Mouse (Mus musculus) stomach, embryonic 16.5 days (tissue): ENCODE measurements around the gene Lrrc8c. TPM values are rescaled to one million over a fixed set of nuclear protein-coding genes. Genes with fewer than 3 reads are reported as not detected.

Experiments used
- ATAC-seq: fragments of 200-750 bp; cut with Nextera tagmentation; 2 replicates; pipeline ENCODE4 v1.8.0; 2017; ENCODE audit warnings: moderate number of reproducible peaks, moderate TSS enrichment; ENCODE audit not compliant: insufficient read depth, low FRiP score
- H3K27ac ChIP-seq: fragments of 300-500 bp; sonication (generic); 2 replicates; pipeline ENCODE4 v1.5.1; 2014; ENCODE audit warnings: low read length
- H3K27me3 ChIP-seq: fragments of 300-500 bp; sonication (generic); 2 replicates; pipeline ENCODE4 v1.6.1; 2014; ENCODE audit warnings: low read length, control low read depth, mixed read lengths; ENCODE audit not compliant: control insufficient read depth, insufficient read depth
- H3K36me3 ChIP-seq: fragments of 300-500 bp; sonication (generic); 2 replicates; pipeline ENCODE4 v1.6.1; 2014; ENCODE audit warnings: low read length; ENCODE audit not compliant: control insufficient read depth, insufficient read depth
- H3K4me1 ChIP-seq: fragments of 300-500 bp; sonication (generic); 2 replicates; pipeline ENCODE4 v1.6.1; 2014; ENCODE audit warnings: low read length, control low read depth, mixed read lengths; ENCODE audit not compliant: control insufficient read depth, insufficient read depth
- H3K4me2 ChIP-seq: fragments of 300-500 bp; sonication (generic); 2 replicates; pipeline ENCODE4 v1.6.1; 2014; ENCODE audit warnings: low read depth, low read length, mixed read lengths
- H3K4me3 ChIP-seq: fragments of 300-500 bp; sonication (generic); replicated peaks from 2 replicates; pipeline ENCODE4 v1.5.1; 2014; ENCODE audit warnings: mild to moderate bottlenecking, low read length
- H3K9ac ChIP-seq: fragments of 300-500 bp; sonication (generic); 2 replicates; pipeline ENCODE4 v1.6.1; 2014; ENCODE audit warnings: low read length
- H3K9me3 ChIP-seq: fragments of 300-500 bp; sonication (generic); replicated peaks from 2 replicates; pipeline ENCODE4 v1.6.1; 2016; ENCODE audit warnings: low read length, control low read depth; ENCODE audit not compliant: control insufficient read depth
- WGBS: fragments of 180-500 bp; shearing (Covaris S2); extraction: QIAGEN DNeasy Blood & Tissue Kit; methylation state at CpG from one replicate; pipeline ENCODE4 v1.1.7; 2014; 5-methylcytosine and 5-hydroxymethylcytosine counted together
- polyA plus RNA-seq: library from polyadenylated mRNA; unstranded; fragments of >200 nt; fragmentation: Nextera tagmentation; extraction: Ambion mirVana; gene quantifications from 2 replicates; pipeline ENCODE4 v1.2.1, GENCODE M21; 2015

Lrrc8c gene
- polyA plus RNA-seq, 1 experiment from 2014 or later = 14.8 TPM

- H3K4me2 ChIP-seq = no peak overlapping the region
- 67% methylated on average over 9 of the region's 9 CpGs for WGBS
- peaks cover 2% of the 10 kb centered on the region; the same call in 1 of the 2 replicates for H3K4me1 ChIP-seq
- H3K36me3 ChIP-seq = no peaks in the 10 kb centered on the region
- no peak overlapping the region for H3K27ac ChIP-seq
- H3K27me3 ChIP-seq = no peaks in the 10 kb centered on the region
- H3K4me3 ChIP-seq = no peak overlapping the region
- ATAC-seq = no peak
- H3K9ac ChIP-seq = no peak overlapping the region
- no peaks in the 10 kb centered on the region for H3K9me3 ChIP-seq
Observed at GRCm38 (mm10) chr5:105598866-105599265, 79.7 kb downstream of the Lrrc8c start.

- Histone ChIP-seq H3K9me3 (no peaks in the 10 kb centered on the region), H3K4me3 (no peak overlapping the region), H3K27me3 (no peaks in the 10 kb centered on the region), H3K27ac (no peak overlapping the region), H3K4me2 (no peak overlapping the region), H3K4me1 (peaks cover 2% of the 10 kb centered on the region; the same call in 1 of the 2 replicates), H3K9ac (no peak overlapping the region), H3K36me3 (no peaks in the 10 kb centered on the region)
- ATAC-seq = no peak
- 61% methylated on average over 4 of the region's 4 CpGs for WGBS
Observed at GRCm38 (mm10) chr5:105599315-105599714, 80.1 kb downstream of the Lrrc8c start.

GRCm38 (mm10) chr5:105600998-105601397, 81.8 kb downstream of the Lrrc8c start:
- WGBS = 82% methylated on average over 4 of the region's 5 CpGs
- H3K9ac ChIP-seq = no peak overlapping the region
- H3K4me3 ChIP-seq = no peak overlapping the region
- H3K27me3 ChIP-seq = no peaks in the 10 kb centered on the region
- no peak overlapping the region for H3K27ac ChIP-seq
- no peak for ATAC-seq
- H3K9me3 ChIP-seq = no peaks in the 10 kb centered on the region
- H3K4me1 ChIP-seq = peaks cover 2% of the 10 kb centered on the region; the same call in 1 of the 2 replicates
- H3K36me3 ChIP-seq = no peaks in the 10 kb centered on the region
- H3K4me2 ChIP-seq = no peak overlapping the region

DNA sequence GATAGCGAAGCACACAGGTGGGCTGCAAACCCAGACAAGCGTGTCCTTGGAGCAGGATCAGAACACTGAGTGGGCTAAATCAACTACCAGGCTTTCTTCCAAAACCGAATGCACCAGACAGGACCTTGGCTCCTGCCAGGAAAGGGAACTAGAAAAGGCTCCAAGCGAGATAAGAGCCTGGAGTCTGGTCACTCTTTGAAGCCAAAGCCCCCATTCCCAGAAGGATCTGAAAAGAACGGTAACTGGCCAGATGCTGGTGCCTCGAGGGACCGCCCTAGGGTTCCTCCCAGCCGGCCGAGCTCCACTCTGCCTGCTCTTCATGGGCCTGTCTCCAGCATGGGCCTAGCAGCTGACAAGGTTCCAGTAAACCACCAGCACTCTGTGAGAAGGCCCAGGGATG, 83.4 kb downstream of the Lrrc8c start:
- no peak for ATAC-seq
- no peaks in the 10 kb centered on the region for H3K9me3 ChIP-seq
- 66% methylated on average over 9 of the region's 9 CpGs for WGBS
- peaks cover 2% of the 10 kb centered on the region; the same call in 1 of the 2 replicates for H3K4me1 ChIP-seq
- H3K4me3 ChIP-seq = no peak overlapping the region
- no peak overlapping the region for H3K4me2 ChIP-seq
- H3K27me3 ChIP-seq = no peaks in the 10 kb centered on the region
- H3K9ac ChIP-seq = no peak overlapping the region
- H3K36me3 ChIP-seq = 0 out of 2 replicates have a peak, but pooled peaks cover 10% of the 10 kb centered on the region
- no peak overlapping the region for H3K27ac ChIP-seq

GRCm38 (mm10) chr5:105605736-105606135, 86.5 kb downstream of the Lrrc8c start:
- Histone ChIP-seq H3K4me3 (no peak overlapping the region), H3K4me2 (no peak overlapping the region), H3K27me3 (no peaks in the 10 kb centered on the region), H3K4me1 (no peaks in the 10 kb centered on the region), H3K27ac (no peak overlapping the region), H3K36me3 (0 out of 2 replicates have a peak, but pooled peaks cover 14% of the 10 kb centered on the region), H3K9me3 (no peaks in the 10 kb centered on the region), H3K9ac (no peak overlapping the region)
- 82% methylated on average over 9 of the region's 9 CpGs for WGBS
- no peak for ATAC-seq

- Histone ChIP-seq H3K27ac (peak overlapping the region; percentile 30; the same call in 1 of the 2 replicates), H3K4me1 (no peaks in the 10 kb centered on the region), H3K9me3 (no peaks in the 10 kb centered on the region), H3K27me3 (no peaks in the 10 kb centered on the region), H3K4me2 (no peak overlapping the region), H3K4me3 (no peak overlapping the region), H3K9ac (no peak overlapping the region), H3K36me3 (0 out of 2 replicates have a peak, but pooled peaks cover 14% of the 10 kb centered on the region)
- 69% methylated on average over 12 of the region's 12 CpGs for WGBS
- ATAC-seq = peak; percentile 68
Observed at GRCm38 (mm10) chr5:105609683-105610082, 90.5 kb downstream of the Lrrc8c start.

DNA sequence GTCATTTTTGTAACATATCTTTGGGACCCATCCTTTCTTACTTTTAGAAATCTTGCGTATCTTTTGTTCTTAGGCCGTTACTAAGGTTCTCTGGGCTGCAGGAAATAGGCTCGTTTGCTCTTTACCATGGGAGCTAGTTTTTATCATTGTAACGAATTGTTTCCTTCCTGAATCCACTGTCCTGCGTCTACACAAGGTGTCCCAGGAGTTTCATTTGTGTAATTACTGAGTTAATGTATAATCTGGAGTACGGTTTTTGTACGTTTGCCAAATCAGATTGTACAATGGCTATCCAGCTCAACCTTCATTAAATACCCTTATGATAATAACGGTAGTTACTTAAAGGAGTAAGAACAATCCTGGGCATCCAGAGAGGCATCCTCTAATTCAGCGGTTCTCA, 93.8 kb downstream of the Lrrc8c start:
- no peak overlapping the region for H3K27ac ChIP-seq
- no peaks in the 10 kb centered on the region for H3K9me3 ChIP-seq
- H3K9ac ChIP-seq = no peak overlapping the region
- WGBS = 59% methylated on average over 9 of the region's 9 CpGs
- H3K4me3 ChIP-seq = no peak overlapping the region
- no peaks in the 10 kb centered on the region for H3K4me1 ChIP-seq
- no peak overlapping the region for H3K4me2 ChIP-seq
- no peak for ATAC-seq
- 0 out of 2 replicates have a peak, but pooled peaks cover under 1% of the 10 kb centered on the region for H3K36me3 ChIP-seq
- H3K27me3 ChIP-seq = no peaks in the 10 kb centered on the region

- ATAC-seq = no peak
- 53% methylated on average over 5 of the region's 5 CpGs for WGBS
Observed at GRCm38 (mm10) chr5:105614000-105614399, 94.8 kb downstream of the Lrrc8c start.

DNA sequence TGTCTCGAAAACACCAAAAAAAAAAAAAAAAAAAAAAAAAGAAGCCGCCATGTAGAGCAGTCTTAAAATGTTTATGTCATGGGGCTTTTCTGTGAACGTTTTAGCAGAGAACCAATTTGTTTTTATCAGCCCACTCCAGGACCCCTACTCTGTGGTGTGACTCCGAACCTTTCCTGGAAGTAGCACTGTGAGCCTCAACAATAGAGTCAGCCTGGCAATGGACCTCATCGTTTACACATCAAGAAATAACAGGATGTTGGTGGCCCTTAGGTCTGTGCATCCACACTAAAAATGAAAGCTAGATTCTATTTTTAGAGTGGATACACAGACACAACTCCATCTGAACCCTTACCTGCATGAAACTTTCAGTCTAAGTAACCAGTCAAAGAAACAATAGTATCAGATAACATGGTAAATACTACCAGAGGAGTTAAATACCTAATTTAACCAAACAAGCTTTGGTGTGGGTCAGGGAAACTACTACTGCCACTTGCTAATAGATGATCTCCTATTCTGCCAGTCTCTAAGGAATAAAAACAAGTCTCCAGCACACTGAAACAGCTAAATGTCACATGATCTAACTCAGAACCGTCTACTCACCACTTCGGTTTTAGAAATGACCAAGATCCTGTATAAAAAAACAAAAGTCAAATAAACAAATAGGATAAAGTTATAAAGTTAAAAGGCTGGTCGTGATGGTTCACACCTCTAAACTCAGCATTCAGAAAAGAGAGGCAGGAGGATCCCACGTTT, 95.7 kb downstream of the Lrrc8c start:
- H3K9ac ChIP-seq = no peak overlapping the region
- ATAC-seq = no peak

More at GRCm38 (mm10) chr5:105614000-105614399, 94.8 kb downstream of the Lrrc8c start:
- Histone ChIP-seq H3K27me3 (no peaks in the 10 kb centered on the region), H3K36me3 (no peaks in the 10 kb centered on the region), H3K9me3 (no peaks in the 10 kb centered on the region), H3K9ac (no peak overlapping the region), H3K4me1 (no peaks in the 10 kb centered on the region), H3K27ac (no peak overlapping the region), H3K4me3 (no peak overlapping the region), H3K4me2 (no peak overlapping the region)

More for the DNA sequence above, 95.7 kb downstream of the Lrrc8c start:
- H3K27ac ChIP-seq = no peak overlapping the region
- H3K27me3 ChIP-seq = no peaks in the 10 kb centered on the region
- no peak overlapping the region for H3K4me3 ChIP-seq
- no peaks in the 10 kb centered on the region for H3K9me3 ChIP-seq
- no peaks in the 10 kb centered on the region for H3K4me1 ChIP-seq
- no peaks in the 10 kb centered on the region for H3K36me3 ChIP-seq
- 44% methylated on average over 8 of the region's 9 CpGs for WGBS
- no peak overlapping the region for H3K4me2 ChIP-seq
